Mouse (Mus musculus) MEL (cell line): ENCODE measurements at regions not wholly inside any gene's neighbourhood (a gene's known extent, or its start where the extent isn't known, plus 50 kb on each side); places are given as distances from the start of the nearest gene placed in this dataset.
A peak's percentile ranks its signal among the peaks of the same experiment; 100 is the strongest.

Experiments used
- DNase-seq: peaks from one replicate; pipeline ENCODE4 v3.0.0; 2011; ENCODE audit warnings: low read depth, low spot score
- H3K27ac ChIP-seq: 2 replicates; pipeline ENCODE4 v1.5.1; 2012; ENCODE audit warnings: low read depth, mild to moderate bottlenecking, control low read depth, low read length, moderate library complexity; ENCODE audit not compliant: control insufficient read depth
- H3K27me3 ChIP-seq, 2 experiments: fragments of 150-350 bp in 1 of 2; sonication (generic) in 1 of 2; 2 replicates each; pipeline ENCODE4 v1.6.1; 2012; ENCODE audit warnings: low read length in 2 of 2, mild to moderate bottlenecking in 2 of 2, improper control_type of control experiment in 1 of 2, moderate library complexity in 1 of 2; ENCODE audit not compliant: insufficient read depth in 2 of 2, control insufficient read depth in 1 of 2
- H3K36me3 ChIP-seq, 2 experiments: 2 replicates each; pipeline ENCODE4 v1.6.1; 2012 to 2014; ENCODE audit warnings: low read length in 2 of 2, improper control_type of control experiment in 1 of 2, inconsistent platforms in 1 of 2, mild to moderate bottlenecking in 1 of 2; ENCODE audit not compliant: insufficient read depth in 2 of 2, control insufficient read depth in 1 of 2
- H3K4me1 ChIP-seq, 2 experiments: fragments of 150-350 bp in 1 of 2; sonication (generic) in 1 of 2; 2 replicates each; pipeline ENCODE4 v1.6.1; 2012; ENCODE audit warnings: low read length in 2 of 2, improper control_type of control experiment in 1 of 2, mild to moderate bottlenecking in 1 of 2; ENCODE audit not compliant: insufficient read depth in 2 of 2, control insufficient read depth in 1 of 2
- H3K4me3 ChIP-seq, 2 experiments: fragments of 150-350 bp in 1 of 2; sonication (generic) in 1 of 2; 2 replicates each; pipeline ENCODE4 v1.5.1; 2012; ENCODE audit warnings: low read depth in 2 of 2, low read length in 2 of 2, mild to moderate bottlenecking in 2 of 2, moderate library complexity in 2 of 2, control low read depth in 1 of 2, improper control_type of control experiment in 1 of 2; ENCODE audit not compliant: control insufficient read depth in 1 of 2, insufficient read depth in 1 of 2
- H3K79me2 ChIP-seq: 2 replicates; pipeline ENCODE4 v1.6.1; 2012; ENCODE audit warnings: mild to moderate bottlenecking, low read length, moderate library complexity; ENCODE audit not compliant: control insufficient read depth, poor library complexity, insufficient read depth
- H3K9ac ChIP-seq: 2 replicates; pipeline ENCODE4 v1.6.1; 2012; ENCODE audit warnings: low read depth, mild to moderate bottlenecking, control low read depth, low read length, moderate library complexity; ENCODE audit not compliant: control insufficient read depth, poor library complexity, severe bottlenecking
- H3K9me3 ChIP-seq: fragments of 150-350 bp; sonication (generic); replicated peaks from 2 replicates; pipeline ENCODE4 v1.6.1; 2012; ENCODE audit warnings: mild to moderate bottlenecking, low read length, improper control_type of control experiment, moderate library complexity; ENCODE audit not compliant: insufficient read depth
- CHD1 ChIP-seq: IDR thresholded peaks from 2 replicates; pipeline ENCODE4 v1.6.1; 2012; ENCODE audit warnings: low read depth, mild to moderate bottlenecking, inconsistent platforms, low read length, improper control_type of control experiment
- CHD2 ChIP-seq: IDR thresholded peaks from 2 replicates; pipeline ENCODE4 v1.6.1; 2011; ENCODE audit warnings: low read length, improper control_type of control experiment
- ELF1 ChIP-seq: IDR thresholded peaks from 2 replicates; pipeline ENCODE4 v1.6.1; 2014; ENCODE audit warnings: low read depth, mild to moderate bottlenecking, inconsistent platforms, low read length, improper control_type of control experiment, moderate library complexity
- HCFC1 ChIP-seq: IDR thresholded peaks from 2 replicates; pipeline ENCODE4 v1.6.1; 2012; ENCODE audit warnings: low read depth, mild to moderate bottlenecking, inconsistent platforms, low read length, improper control_type of control experiment, moderate library complexity
- MAFK ChIP-seq: IDR thresholded peaks from 2 replicates; pipeline ENCODE4 v1.6.1; 2011; ENCODE audit warnings: low read depth, mild to moderate bottlenecking, low read length, improper control_type of control experiment, borderline replicate concordance
- MAX ChIP-seq: IDR thresholded peaks from 2 replicates; pipeline ENCODE4 v1.6.1; 2011; ENCODE audit warnings: low read length, improper control_type of control experiment
- MEF2A ChIP-seq: IDR thresholded peaks from 2 replicates; pipeline ENCODE4 v1.6.1; 2014; ENCODE audit warnings: low read depth, mild to moderate bottlenecking, inconsistent platforms, low read length, improper control_type of control experiment; ENCODE audit not compliant: poor library complexity, insufficient replicate concordance, severe bottlenecking; ENCODE audit errors: extremely low read depth
- RAD21 ChIP-seq: IDR thresholded peaks from 2 replicates; pipeline ENCODE4 v1.6.1; 2011; ENCODE audit warnings: mild to moderate bottlenecking, low read depth, low read length, improper control_type of control experiment
- RCOR1 ChIP-seq: IDR thresholded peaks from 2 replicates; pipeline ENCODE4 v1.6.1; 2012; ENCODE audit warnings: low read depth, mild to moderate bottlenecking, inconsistent platforms, low read length, improper control_type of control experiment
- USF1 ChIP-seq: IDR thresholded peaks from 2 replicates; pipeline ENCODE4 v1.6.1; 2014; ENCODE audit warnings: low read depth, mild to moderate bottlenecking, inconsistent platforms, low read length, improper control_type of control experiment, moderate library complexity

- no peaks in the 10 kb centered on the region for H3K9me3 ChIP-seq
- H3K36me3 ChIP-seq: peaks cover 0 to 21% of the 10 kb centered on the region in 2 experiments; a peak in 2 of 4 replicates
- H3K4me1 ChIP-seq: peaks cover 7 to 16% of the 10 kb centered on the region in 2 experiments; a peak in 3 of 4 replicates
- H3K9ac ChIP-seq: no peak overlapping the region
- peak overlapping the region; percentile 47; the same call in 1 of the 2 replicates for H3K27ac ChIP-seq
- H3K27me3 ChIP-seq: no peaks in the 10 kb centered on the region
- no peak for TF ChIP-seq MAX
- peak; percentile 29; the same call in 1 of the 2 replicates for TF ChIP-seq MAFK
- peak; percentile 95 for TF ChIP-seq RCOR1
- TF ChIP-seq CHD1: no peak
- TF ChIP-seq HCFC1: no peak
- DNase-seq: peak; percentile 19
- H3K79me2 ChIP-seq: no peaks in the 10 kb centered on the region
- H3K4me3 ChIP-seq: no peak overlapping the region
These were observed 777.0 kb upstream of the Foxg1 start for GRCm38 (mm10) chr12:48605423-48605822.

DNA sequence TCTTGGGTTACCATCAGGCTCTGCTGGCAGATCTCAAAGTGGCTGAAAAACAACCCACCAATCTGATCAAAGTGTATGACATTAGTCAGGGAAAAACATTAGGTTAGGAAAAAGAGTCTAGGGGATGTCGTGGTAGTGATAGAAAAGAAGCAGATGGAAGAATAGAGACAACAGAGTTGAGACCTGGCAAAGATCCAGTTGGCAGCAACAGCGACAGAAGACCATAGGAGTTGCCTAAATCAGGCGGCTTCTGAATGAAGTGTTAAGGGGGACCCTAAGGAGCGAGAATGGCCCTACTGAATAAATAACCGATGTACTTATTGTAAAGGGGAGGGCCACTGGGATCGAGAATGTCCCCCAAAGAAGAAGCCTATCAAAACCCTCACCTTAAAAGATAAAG lies 773.1 kb upstream of the Foxg1 start:
- H3K27me3 ChIP-seq: no peaks in the 10 kb centered on the region
- no peak overlapping the region for H3K9ac ChIP-seq
- H3K9me3 ChIP-seq: no peaks in the 10 kb centered on the region
- no peak overlapping the region for H3K4me3 ChIP-seq
- no peak for TF ChIP-seq CHD1
- TF ChIP-seq RAD21: no peak
- TF ChIP-seq MEF2A: no peak
- TF ChIP-seq CHD2: no peak
- TF ChIP-seq ELF1: no peak
- TF ChIP-seq, all 39 proteins: peak for 0
- Histone ChIP-seq H3K4me1 (peaks cover 6 to 7% of the 10 kb centered on the region in 2 experiments; a peak in 3 of 4 replicates), H3K79me2 (no peaks in the 10 kb centered on the region), H3K27ac (no peak overlapping the region), H3K36me3 (peaks cover 0 to 12% of the 10 kb centered on the region in 2 experiments; a peak in 2 of 4 replicates)
- DNase-seq: no peak

DNA sequence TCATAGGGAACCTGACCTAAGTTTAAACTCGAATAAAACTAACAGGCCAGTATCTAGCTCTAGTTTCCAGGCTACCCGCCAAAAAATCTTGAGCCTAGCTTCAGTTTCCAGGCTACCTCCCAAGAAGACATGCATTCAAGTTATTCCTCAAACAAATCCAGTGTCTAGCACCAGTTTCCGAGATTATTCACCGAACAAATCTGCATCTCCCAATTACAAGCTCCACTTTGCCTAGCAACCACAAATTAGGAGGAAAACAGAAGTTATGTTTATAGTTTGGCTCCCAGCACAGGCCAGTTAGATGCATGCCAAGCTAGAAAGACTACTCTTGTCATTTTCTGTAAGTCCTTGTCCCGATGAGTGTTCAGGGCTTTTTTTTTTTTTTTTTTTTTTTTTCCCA lies 770.4 kb upstream of the Foxg1 start:
- Histone ChIP-seq H3K4me1 (peaks cover 0 to 5% of the 10 kb centered on the region in 2 experiments; a peak in 2 of 4 replicates), H3K9me3 (no peaks in the 10 kb centered on the region), H3K36me3 (peaks cover 0 to 12% of the 10 kb centered on the region in 2 experiments; a peak in 2 of 4 replicates), H3K79me2 (no peaks in the 10 kb centered on the region), H3K4me3 (no peak overlapping the region), H3K27ac (no peak overlapping the region), H3K9ac (no peak overlapping the region), H3K27me3 (no peaks in the 10 kb centered on the region)
- no peak for TF ChIP-seq MAX
- no peak for TF ChIP-seq USF1
- no peak for DNase-seq
